Mouse (Mus musculus) intestine, postnatal 0 days (tissue): ENCODE measurements at regions not wholly inside any gene's neighbourhood (a gene's known extent, or its start where the extent isn't known, plus 50 kb on each side); places are given as distances from the start of the nearest gene placed in this dataset.

Experiments used
- ATAC-seq: fragments of 200-750 bp; cut with Nextera tagmentation; 2 replicates; pipeline ENCODE4 v1.8.0; 2017; ENCODE audit warnings: mild to moderate bottlenecking, moderate TSS enrichment, moderate library complexity
- H3K27ac ChIP-seq: fragments of 300-500 bp; sonication (generic); 2 replicates; pipeline ENCODE4 v1.5.1; 2014; ENCODE audit warnings: mild to moderate bottlenecking, low read depth, low read length, moderate library complexity
- H3K27me3 ChIP-seq: fragments of 300-500 bp; sonication (generic); replicated peaks from 2 replicates; pipeline ENCODE4 v1.6.1; 2014; ENCODE audit warnings: low read length, mixed read lengths; ENCODE audit not compliant: control insufficient read depth, insufficient read depth
- H3K36me3 ChIP-seq: fragments of 300-500 bp; sonication (generic); 2 replicates; pipeline ENCODE4 v1.6.1; 2014; ENCODE audit warnings: mild to moderate bottlenecking, moderate library complexity; ENCODE audit not compliant: control insufficient read depth, insufficient read depth
- H3K4me1 ChIP-seq: fragments of 300-500 bp; sonication (generic); replicated peaks from 2 replicates; pipeline ENCODE4 v1.6.1; 2014; ENCODE audit warnings: antibody characterized with exemption, low read length, mixed read lengths; ENCODE audit not compliant: control insufficient read depth, insufficient read depth
- H3K4me2 ChIP-seq: fragments of 300-500 bp; sonication (generic); replicated peaks from 2 replicates; pipeline ENCODE4 v1.6.1; 2014; ENCODE audit warnings: low read depth, mild to moderate bottlenecking, moderate library complexity
- H3K4me3 ChIP-seq: fragments of 300-500 bp; sonication (generic); 2 replicates; pipeline ENCODE4 v1.5.1; 2014; ENCODE audit warnings: low read depth, low read length
- H3K9ac ChIP-seq: fragments of 300-500 bp; sonication (generic); 2 replicates; pipeline ENCODE4 v1.6.1; 2014; ENCODE audit warnings: mild to moderate bottlenecking, low read depth, low read length
- H3K9me3 ChIP-seq: fragments of 300-500 bp; sonication (generic); 2 replicates; pipeline ENCODE4 v1.6.1; 2016; ENCODE audit warnings: mixed run types; ENCODE audit not compliant: control insufficient read depth
- CTCF ChIP-seq: sonication (generic); IDR thresholded peaks from 2 replicates; pipeline ENCODE4 v1.5.1; 2016; ENCODE audit warnings: low read depth, mild to moderate bottlenecking, control low read depth, antibody characterized with exemption, moderate library complexity
- WGBS: fragments of 180-500 bp; shearing (Covaris S2); extraction: QIAGEN DNeasy Blood & Tissue Kit; methylation state at CpG from one replicate; pipeline ENCODE4 v1.1.7; 2014; 5-methylcytosine and 5-hydroxymethylcytosine counted together

- H3K27me3 ChIP-seq = no peaks in the 10 kb centered on the region
- H3K4me1 ChIP-seq = no peaks in the 10 kb centered on the region
- H3K4me3 ChIP-seq = no peak overlapping the region
- ATAC-seq = no peak
- H3K4me2 ChIP-seq = no peak overlapping the region
- 41% methylated on average over 5 of the region's 5 CpGs for WGBS
- H3K27ac ChIP-seq = no peak overlapping the region
- H3K36me3 ChIP-seq = no peaks in the 10 kb centered on the region
- H3K9ac ChIP-seq = no peak overlapping the region
- no peaks in the 10 kb centered on the region for H3K9me3 ChIP-seq
- no peak for TF ChIP-seq CTCF
Measured at GRCm38 (mm10) chr2:138123331-138123730, 133.0 kb upstream of the Btbd3 start.

GRCm38 (mm10) chr2:138120868-138121267, 135.5 kb upstream of the Btbd3 start:
- H3K9me3 ChIP-seq = no peaks in the 10 kb centered on the region
- no peak overlapping the region for H3K4me2 ChIP-seq
- no peak overlapping the region for H3K4me3 ChIP-seq
- no peaks in the 10 kb centered on the region for H3K36me3 ChIP-seq
- H3K4me1 ChIP-seq = no peaks in the 10 kb centered on the region
- H3K27me3 ChIP-seq = no peaks in the 10 kb centered on the region
- TF ChIP-seq CTCF = no peak
- ATAC-seq = no peak
- no peak overlapping the region for H3K27ac ChIP-seq
- H3K9ac ChIP-seq = no peak overlapping the region
- 79% methylated on average over 1 of the region's 1 CpGs for WGBS

- no peak overlapping the region for H3K9ac ChIP-seq
- TF ChIP-seq CTCF = no peak
- H3K4me1 ChIP-seq = no peaks in the 10 kb centered on the region
- no peak overlapping the region for H3K4me2 ChIP-seq
- H3K27ac ChIP-seq = no peak overlapping the region
- WGBS = 85% methylated on average over 2 of the region's 2 CpGs
- H3K36me3 ChIP-seq = no peaks in the 10 kb centered on the region
- H3K4me3 ChIP-seq = no peak overlapping the region
- H3K27me3 ChIP-seq = no peaks in the 10 kb centered on the region
- no peaks in the 10 kb centered on the region for H3K9me3 ChIP-seq
- no peak for ATAC-seq
Measured at GRCm38 (mm10) chr2:138120131-138120530, 136.2 kb upstream of the Btbd3 start.

GRCm38 (mm10) chr2:138099777-138100176, 156.6 kb upstream of the Btbd3 start:
- no peaks in the 10 kb centered on the region for H3K27me3 ChIP-seq
- H3K4me1 ChIP-seq = no peaks in the 10 kb centered on the region
- no peak overlapping the region for H3K4me3 ChIP-seq
- no peaks in the 10 kb centered on the region for H3K36me3 ChIP-seq
- no peak overlapping the region for H3K27ac ChIP-seq
- ATAC-seq = no peak
- 60% methylated on average over 2 of the region's 2 CpGs for WGBS
- no peak overlapping the region for H3K9ac ChIP-seq
- no peak overlapping the region for H3K4me2 ChIP-seq
- TF ChIP-seq CTCF = no peak
- H3K9me3 ChIP-seq = no peaks in the 10 kb centered on the region

GRCm38 (mm10) chr2:138085390-138085789, 171.0 kb upstream of the Btbd3 start:
- Histone ChIP-seq H3K27me3 (no peaks in the 10 kb centered on the region), H3K4me3 (no peak overlapping the region), H3K36me3 (no peaks in the 10 kb centered on the region), H3K27ac (no peak overlapping the region), H3K4me2 (no peak overlapping the region), H3K9ac (no peak overlapping the region), H3K4me1 (no peaks in the 10 kb centered on the region), H3K9me3 (no peaks in the 10 kb centered on the region)
- WGBS = 73% methylated on average over 6 of the region's 6 CpGs
- ATAC-seq = no peak
- TF ChIP-seq CTCF = no peak

GRCm38 (mm10) chr2:138084564-138085283, 171.6 kb upstream of the Btbd3 start:
- no peaks in the 10 kb centered on the region for H3K27me3 ChIP-seq
- 69% methylated on average over 6 of the region's 6 CpGs for WGBS
- TF ChIP-seq CTCF = no peak
- H3K4me1 ChIP-seq = no peaks in the 10 kb centered on the region
- no peak overlapping the region for H3K4me3 ChIP-seq
- no peak overlapping the region for H3K9ac ChIP-seq
- H3K9me3 ChIP-seq = no peaks in the 10 kb centered on the region
- no peak for ATAC-seq
- H3K36me3 ChIP-seq = no peaks in the 10 kb centered on the region
- H3K4me2 ChIP-seq = no peak overlapping the region
- no peak overlapping the region for H3K27ac ChIP-seq
